Mouse (Mus musculus): ENCODE results near the gene BC048671. TPM values are rescaled to one million over a fixed set of nuclear protein-coding genes. Genes with fewer than 3 reads are reported as not detected.

Gene BC048671
- polyA plus RNA-seq, 1 experiment, result not detected

DNA sequence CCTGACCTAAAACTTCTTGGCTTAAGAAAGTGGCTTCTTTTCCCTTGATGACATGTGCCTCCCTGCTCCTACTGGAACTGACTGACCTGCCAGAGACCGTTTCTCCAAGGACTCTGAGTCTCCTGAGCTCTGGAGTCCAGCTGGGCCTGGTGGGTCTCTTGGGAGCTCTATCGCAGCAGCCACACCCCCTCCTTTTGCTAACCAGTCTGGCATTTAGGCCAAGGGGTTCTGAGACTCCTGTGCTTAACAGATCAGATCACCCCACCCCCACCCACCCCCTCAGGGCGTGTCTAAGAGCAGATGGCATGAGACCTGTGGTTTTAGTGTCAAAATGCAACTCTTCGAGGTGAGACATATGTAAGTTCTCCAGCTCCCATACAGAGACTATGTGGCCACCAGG lies 20.8 kb downstream of the BC048671 start:
- TF ChIP-seq CTCF (IDR thresholded peaks at IDR 0.05; ENCODE audit: borderline replicate concordance, insufficient read depth, low read length) (no peak), POLR2A (IDR thresholded peaks at IDR 0.05; ENCODE audit: low read depth, low read length) (no peak)
- Histone ChIP-seq H3K4me3 (ENCODE audit: insufficient read depth, low read length) (no peak overlapping the region), H3K27ac (ENCODE audit: insufficient read depth, low read length) (no peak overlapping the region), H3K4me1 (ENCODE audit: control insufficient read depth, insufficient read depth, low read length) (no peaks in the 10 kb centered on the region)

DNA sequence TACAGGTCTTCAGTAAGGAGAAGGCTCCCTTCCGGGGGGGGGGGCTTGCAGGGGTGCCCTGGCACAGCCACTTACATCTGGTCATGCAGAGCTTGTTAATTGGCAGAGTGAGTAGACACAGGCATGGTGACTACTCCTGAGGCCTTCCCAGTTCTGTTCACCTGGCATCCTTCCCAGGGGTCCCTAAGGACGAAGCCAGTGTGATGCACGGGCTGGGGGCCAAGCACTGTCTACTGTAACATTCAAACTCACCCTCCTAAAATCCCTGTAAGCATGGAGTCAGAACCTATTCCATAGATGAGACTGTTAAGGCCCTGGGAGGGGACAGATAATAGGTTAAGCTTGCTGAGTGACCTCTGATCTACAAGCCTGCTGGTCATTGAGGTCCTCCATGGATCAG lies 23.0 kb downstream of the BC048671 start:
- no peak for TF ChIP-seq CTCF (IDR thresholded peaks at IDR 0.05; ENCODE audit: borderline replicate concordance, insufficient read depth, low read length)
- TF ChIP-seq POLR2A (IDR thresholded peaks at IDR 0.05; ENCODE audit: low read depth, low read length), result no peak
- no peaks in the 10 kb centered on the region for H3K4me1 ChIP-seq (ENCODE audit: control insufficient read depth, insufficient read depth, low read length)
- H3K27ac ChIP-seq (ENCODE audit: insufficient read depth, low read length), result no peak overlapping the region
- no peak overlapping the region for H3K4me3 ChIP-seq (ENCODE audit: insufficient read depth, low read length)

- no peaks in the 10 kb centered on the region for H3K4me1 ChIP-seq (ENCODE audit: control insufficient read depth, insufficient read depth, low read length)
- no peak overlapping the region for H3K4me3 ChIP-seq (ENCODE audit: insufficient read depth, low read length)
- TF ChIP-seq POLR2A (IDR thresholded peaks at IDR 0.05; ENCODE audit: low read depth, low read length) (no peak), CTCF (IDR thresholded peaks at IDR 0.05; ENCODE audit: borderline replicate concordance, insufficient read depth, low read length) (no peak)
- no peak overlapping the region for H3K27ac ChIP-seq (ENCODE audit: insufficient read depth, low read length)
Measured at GRCm38 (mm10) chr6:90324463-90324862, 23.4 kb downstream of the BC048671 start.

DNA sequence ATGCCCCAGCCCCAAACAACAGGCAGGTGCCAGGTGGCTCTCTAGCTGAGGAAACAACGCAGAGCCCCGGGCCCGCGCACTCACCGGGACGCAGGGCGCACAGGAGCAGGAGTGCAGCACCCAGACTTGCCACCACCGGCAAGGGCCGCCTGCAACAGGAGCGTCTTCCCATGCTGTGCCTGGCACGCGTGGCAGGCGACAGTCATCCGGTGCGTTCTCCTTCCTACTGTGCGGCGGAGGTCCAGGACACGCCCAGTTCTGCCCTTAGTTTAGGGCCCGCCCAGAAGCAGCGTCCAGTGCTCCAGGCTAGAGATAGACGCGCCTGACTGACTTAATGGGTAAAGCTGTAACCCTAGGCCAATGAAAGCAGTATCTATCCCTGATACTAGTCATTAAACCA lies 24.0 kb downstream of the BC048671 start, which contains the start of gene Chst13:
Chst13 (minus strand) TSS at position 195 of the 400 bp plus-strand sequence.
- Histone ChIP-seq H3K4me3 (ENCODE audit: insufficient read depth, low read length) (no peak within 1 kb of the TSS), H3K27ac (ENCODE audit: insufficient read depth, low read length) (no peak within 1 kb of the TSS), H3K4me1 (ENCODE audit: control insufficient read depth, insufficient read depth, low read length) (no peaks in the 10 kb centered on the region)
- TF ChIP-seq POLR2A (IDR thresholded peaks at IDR 0.05; ENCODE audit: low read depth, low read length), result no peak

DNA sequence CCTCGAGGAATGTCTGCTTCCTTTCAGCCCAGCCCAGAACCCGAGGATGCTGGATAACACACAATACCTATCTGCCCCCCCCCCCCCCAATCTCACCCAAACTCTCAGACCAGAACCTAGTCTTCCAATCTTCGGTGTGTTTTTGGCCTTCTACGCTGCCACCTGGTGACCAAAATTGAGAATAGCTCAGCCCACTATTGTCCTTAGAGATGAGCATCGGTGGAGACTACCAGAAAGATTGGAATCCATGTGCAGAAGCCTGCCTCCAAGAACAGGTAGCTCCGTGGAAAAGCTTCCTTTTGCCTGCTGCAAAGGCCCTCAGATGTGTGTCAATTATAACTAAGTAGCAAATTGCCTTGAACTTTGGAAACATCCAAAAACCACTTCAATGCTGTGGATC lies 26.7 kb downstream of the BC048671 start:
- TF ChIP-seq CTCF (IDR thresholded peaks at IDR 0.05; ENCODE audit: borderline replicate concordance, insufficient read depth, low read length), result no peak
- TF ChIP-seq POLR2A (IDR thresholded peaks at IDR 0.05; ENCODE audit: low read depth, low read length), result no peak

DNA sequence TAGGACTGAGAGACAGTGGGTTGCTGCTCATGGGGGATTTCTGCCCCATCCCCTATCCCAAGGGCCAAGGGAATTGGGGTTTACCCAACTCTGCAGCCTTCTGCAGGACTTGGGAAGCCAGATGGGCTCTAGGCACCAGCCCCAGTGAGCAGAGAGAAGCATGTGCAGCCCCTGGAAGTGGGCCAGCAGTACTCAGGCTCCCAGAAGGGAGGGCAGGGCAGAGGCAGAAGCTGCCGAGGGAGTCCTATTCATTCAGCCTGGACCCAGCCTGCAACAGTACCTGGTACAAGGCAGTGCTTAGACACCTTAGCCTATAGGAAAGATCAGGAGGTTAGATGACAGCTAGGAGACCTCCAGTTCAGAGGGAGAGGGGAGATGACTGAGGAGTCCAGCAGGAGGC lies 28.9 kb downstream of the BC048671 start:
- TF ChIP-seq POLR2A (IDR thresholded peaks at IDR 0.05; ENCODE audit: low read depth, low read length) (no peak), CTCF (IDR thresholded peaks at IDR 0.05; ENCODE audit: borderline replicate concordance, insufficient read depth, low read length) (no peak)
- H3K4me1 ChIP-seq (ENCODE audit: control insufficient read depth, insufficient read depth, low read length), result no peaks in the 10 kb centered on the region
- H3K27ac ChIP-seq (ENCODE audit: insufficient read depth, low read length), result no peak overlapping the region
- H3K4me3 ChIP-seq (ENCODE audit: insufficient read depth, low read length), result no peak overlapping the region

More for the DNA sequence above, 26.7 kb downstream of the BC048671 start:
- Histone ChIP-seq H3K4me3 (ENCODE audit: insufficient read depth, low read length) (no peak overlapping the region), H3K27ac (ENCODE audit: insufficient read depth, low read length) (no peak overlapping the region), H3K4me1 (ENCODE audit: control insufficient read depth, insufficient read depth, low read length) (no peaks in the 10 kb centered on the region)

GRCm38 (mm10) chr6:90332561-90333425 lies 31.8 kb downstream of the BC048671 start, which contains the start of gene Uroc1:
Uroc1 (plus strand) TSS chr6:90333284.
- H3K4me3 ChIP-seq (ENCODE audit: insufficient read depth, low read length), result no peak within 1 kb of the TSS
- no peaks in the 10 kb centered on the region for H3K4me1 ChIP-seq (ENCODE audit: control insufficient read depth, insufficient read depth, low read length)
- no peak within 1 kb of the TSS for H3K27ac ChIP-seq (ENCODE audit: insufficient read depth, low read length)
- TF ChIP-seq CTCF (IDR thresholded peaks at IDR 0.05; ENCODE audit: borderline replicate concordance, insufficient read depth, low read length), result no peak
- no peak for TF ChIP-seq POLR2A (IDR thresholded peaks at IDR 0.05; ENCODE audit: low read depth, low read length)

GRCm38 (mm10) chr6:90334244-90334643 lies 33.2 kb downstream of the BC048671 start:
- H3K4me3 ChIP-seq (ENCODE audit: insufficient read depth, low read length), result no peak overlapping the region
- H3K27ac ChIP-seq (ENCODE audit: insufficient read depth, low read length), result no peak overlapping the region
- no peaks in the 10 kb centered on the region for H3K4me1 ChIP-seq (ENCODE audit: control insufficient read depth, insufficient read depth, low read length)
- no peak for TF ChIP-seq CTCF (IDR thresholded peaks at IDR 0.05; ENCODE audit: borderline replicate concordance, insufficient read depth, low read length)
- TF ChIP-seq POLR2A (IDR thresholded peaks at IDR 0.05; ENCODE audit: low read depth, low read length), result no peak

- no peak overlapping the region for H3K27ac ChIP-seq (ENCODE audit: insufficient read depth, low read length)
- TF ChIP-seq CTCF (IDR thresholded peaks at IDR 0.05; ENCODE audit: borderline replicate concordance, insufficient read depth, low read length), result no peak
- TF ChIP-seq POLR2A (IDR thresholded peaks at IDR 0.05; ENCODE audit: low read depth, low read length), result no peak
- H3K4me1 ChIP-seq (ENCODE audit: control insufficient read depth, insufficient read depth, low read length), result no peaks in the 10 kb centered on the region
- no peak overlapping the region for H3K4me3 ChIP-seq (ENCODE audit: insufficient read depth, low read length)
Measured at GRCm38 (mm10) chr6:90342343-90342742, 41.3 kb downstream of the BC048671 start.

DNA sequence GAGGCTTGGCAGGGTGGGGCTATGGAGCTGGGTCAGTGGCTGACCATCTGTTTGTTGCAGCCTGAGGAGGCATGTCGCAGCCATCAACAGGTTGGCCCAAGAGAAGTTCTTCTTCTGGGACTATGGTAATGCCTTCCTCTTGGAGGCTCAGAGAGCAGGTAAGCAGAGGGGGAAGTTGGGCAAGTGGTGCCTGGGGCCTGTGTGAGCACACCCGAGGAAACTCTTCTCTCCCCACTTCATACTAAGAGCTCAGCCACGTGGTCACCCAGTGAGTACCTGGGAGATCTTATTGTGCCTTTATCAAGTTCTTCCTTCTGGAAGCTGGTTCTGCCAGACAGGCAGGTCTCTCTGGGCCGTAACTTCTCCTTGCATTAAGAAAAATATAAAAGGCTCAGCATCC lies 46.2 kb downstream of the BC048671 start:
- TF ChIP-seq CTCF (IDR thresholded peaks at IDR 0.05; ENCODE audit: borderline replicate concordance, insufficient read depth, low read length) (no peak), POLR2A (IDR thresholded peaks at IDR 0.05; ENCODE audit: low read depth, low read length) (no peak)
- no peak overlapping the region for H3K4me3 ChIP-seq (ENCODE audit: insufficient read depth, low read length)
- no peaks in the 10 kb centered on the region for H3K4me1 ChIP-seq (ENCODE audit: control insufficient read depth, insufficient read depth, low read length)
- H3K27ac ChIP-seq (ENCODE audit: insufficient read depth, low read length), result no peak overlapping the region
